Mouse (Mus musculus): ENCODE measurements around the gene Ppp6r3.

GRCm38 (mm10) chr19:3575276-3575631 lies 295 bp downstream of the Ppp6r3 start:
- TF ChIP-seq CTCF (IDR thresholded peaks at IDR 0.05; ENCODE audit: low read depth, low read length) (no peak), TAL1 (conservative IDR thresholded peaks at IDR 0.05; ENCODE audit: low read depth, low read length) (no peak)

Measured in G1E (cell line).